Mouse (Mus musculus) neural tube, embryonic 12.5 days (tissue): Measurements from ENCODE around the gene Olfml2a. TPM values are rescaled to one million over a fixed set of nuclear protein-coding genes. Genes with fewer than 3 reads are reported as not detected.
"Not testable (repeated sequence)": the region's sequence is repeated elsewhere in the genome, so short reads cannot be mapped to it uniquely, and the experiment has no call there.

ENCODE experiments used
- ATAC-seq: fragments of 200-750 bp; cut with Nextera tagmentation; 2 replicates; pipeline ENCODE4 v1.8.0; 2017; ENCODE audit warnings: low read depth, mild to moderate bottlenecking, moderate TSS enrichment, moderate library complexity; ENCODE audit not compliant: low FRiP score
- H3K27ac ChIP-seq: fragments of 300-500 bp; sonication (generic); 2 replicates; pipeline ENCODE4 v1.5.1; 2016
- H3K27me3 ChIP-seq: fragments of 300-500 bp; sonication (generic); replicated peaks from 2 replicates; pipeline ENCODE4 v1.6.1; 2016; ENCODE audit warnings: mild to moderate bottlenecking
- H3K36me3 ChIP-seq: fragments of 300-500 bp; sonication (generic); 2 replicates; pipeline ENCODE4 v1.6.1; 2016; ENCODE audit warnings: mild to moderate bottlenecking
- H3K4me1 ChIP-seq: fragments of 300-500 bp; sonication (generic); 2 replicates; pipeline ENCODE4 v1.6.1; 2016
- H3K4me2 ChIP-seq: fragments of 300-500 bp; sonication (generic); replicated peaks from 2 replicates; pipeline ENCODE4 v1.6.1; 2016; ENCODE audit warnings: mild to moderate bottlenecking
- H3K4me3 ChIP-seq: fragments of 300-500 bp; sonication (generic); 2 replicates; pipeline ENCODE4 v1.5.1; 2016
- H3K9ac ChIP-seq: fragments of 300-500 bp; sonication (generic); 2 replicates; pipeline ENCODE4 v1.6.1; 2016; ENCODE audit warnings: mild to moderate bottlenecking
- H3K9me3 ChIP-seq: fragments of 300-500 bp; sonication (generic); 2 replicates; pipeline ENCODE4 v1.6.1; 2016; ENCODE audit warnings: mild to moderate bottlenecking
- WGBS: fragments of 180-500 bp; shearing (Covaris S2); methylation state at CpG from one replicate; pipeline ENCODE4 v1.1.7; 2016; 5-methylcytosine and 5-hydroxymethylcytosine counted together
- polyA plus RNA-seq: library from polyadenylated mRNA; unstranded; fragments of >200 nt; fragmentation: Nextera tagmentation; extraction: Ambion mirVana; gene quantifications from 2 replicates; pipeline ENCODE4 v1.2.1, GENCODE M21; 2016

The Olfml2a gene
- polyA plus RNA-seq, 1 experiment from 2014 or later = 5.3 TPM

- no peak for ATAC-seq
- WGBS = 92% methylated on average over 14 of the region's 14 CpGs
Measured at GRCm38 (mm10) chr2:39006149-39006730, 74.5 kb downstream of the Olfml2a start.

GRCm38 (mm10) chr2:39007865-39008264, 76.1 kb downstream of the Olfml2a start:
- Histone ChIP-seq H3K4me1 (peaks cover 39% of the 10 kb centered on the region), H3K9ac (peak overlapping the region; percentile 80), H3K4me2 (peak overlapping the region; percentile 94), H3K4me3 (peak overlapping the region; percentile 88), H3K27ac (peak overlapping the region; percentile 78), H3K27me3 (no peaks in the 10 kb centered on the region), H3K9me3 (no peaks in the 10 kb centered on the region), H3K36me3 (peaks cover 12% of the 10 kb centered on the region)
- under 1% methylated on average over 43 of the region's 44 CpGs for WGBS
- peak; percentile 86 for ATAC-seq

More at GRCm38 (mm10) chr2:39006149-39006730, 74.5 kb downstream of the Olfml2a start:
- Histone ChIP-seq H3K4me1 (peaks cover 42% of the 10 kb centered on the region), H3K9ac (no peak overlapping the region), H3K4me2 (peak overlapping the region; percentile 94), H3K27ac (no peak overlapping the region), H3K4me3 (no peak overlapping the region), H3K27me3 (no peaks in the 10 kb centered on the region), H3K9me3 (no peaks in the 10 kb centered on the region), H3K36me3 (peaks cover 26% of the 10 kb centered on the region)

DNA sequence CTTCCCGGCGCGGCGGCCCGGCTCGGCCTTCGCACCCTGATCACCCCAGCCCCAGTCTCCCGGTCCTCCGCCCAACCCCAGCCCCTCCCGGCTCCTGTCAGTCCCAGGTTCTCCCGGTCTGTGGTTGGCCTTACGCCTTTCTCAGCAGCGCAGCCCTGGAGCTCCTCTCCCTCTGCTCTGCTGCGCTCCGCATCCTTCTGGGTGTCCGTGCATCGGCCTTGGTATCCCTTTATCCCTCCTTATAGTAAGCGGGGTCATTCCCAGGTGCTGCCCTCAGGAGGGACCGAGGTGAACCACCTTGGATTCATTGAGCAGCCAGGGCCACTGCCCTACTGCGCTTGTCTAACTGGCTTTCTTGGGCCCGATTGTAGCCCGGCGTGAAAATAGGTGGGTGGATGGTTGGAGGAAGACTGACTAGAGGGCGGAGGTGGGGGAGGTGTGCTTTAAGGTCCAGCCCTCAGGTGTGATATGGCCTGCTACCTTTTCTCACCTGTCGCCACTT, 76.6 kb downstream of the Olfml2a start:
- no peaks in the 10 kb centered on the region for H3K9me3 ChIP-seq
- ATAC-seq = peak; percentile 64
- WGBS = under 1% methylated on average over 25 of the region's 25 CpGs
- peaks cover 12% of the 10 kb centered on the region; the same call in 1 of the 2 replicates for H3K36me3 ChIP-seq
- H3K4me3 ChIP-seq = peak overlapping the region; percentile 88
- H3K27me3 ChIP-seq = no peaks in the 10 kb centered on the region
- H3K4me1 ChIP-seq = peaks cover 35% of the 10 kb centered on the region
- H3K9ac ChIP-seq = peak overlapping the region; percentile 80
- H3K27ac ChIP-seq = peak overlapping the region; percentile 62; the same call in 1 of the 2 replicates
- peak overlapping the region; percentile 94 for H3K4me2 ChIP-seq

GRCm38 (mm10) chr2:39008954-39009365, 77.2 kb downstream of the Olfml2a start:
- Histone ChIP-seq H3K36me3 (peaks cover 12% of the 10 kb centered on the region; the same call in 1 of the 2 replicates), H3K9me3 (no peaks in the 10 kb centered on the region), H3K4me3 (peak overlapping the region; percentile 88), H3K4me2 (peak overlapping the region; percentile 94), H3K27ac (no peak overlapping the region), H3K9ac (peak overlapping the region; percentile 80), H3K4me1 (peaks cover 30% of the 10 kb centered on the region), H3K27me3 (no peaks in the 10 kb centered on the region)
- WGBS = 26% methylated on average over 3 of the region's 3 CpGs
- ATAC-seq = no peak

GRCm38 (mm10) chr2:39010144-39010543, 78.4 kb downstream of the Olfml2a start:
- H3K4me3 ChIP-seq, H3K27me3 ChIP-seq, ATAC-seq, H3K9ac ChIP-seq, H3K4me2 ChIP-seq, H3K27ac ChIP-seq, H3K9me3 ChIP-seq: not testable (repeated sequence)
- H3K36me3 ChIP-seq = peaks cover 21% of the 10 kb centered on the region
- H3K4me1 ChIP-seq = peaks cover 27% of the 10 kb centered on the region
- WGBS = 93% methylated on average over 5 of the region's 5 CpGs

DNA sequence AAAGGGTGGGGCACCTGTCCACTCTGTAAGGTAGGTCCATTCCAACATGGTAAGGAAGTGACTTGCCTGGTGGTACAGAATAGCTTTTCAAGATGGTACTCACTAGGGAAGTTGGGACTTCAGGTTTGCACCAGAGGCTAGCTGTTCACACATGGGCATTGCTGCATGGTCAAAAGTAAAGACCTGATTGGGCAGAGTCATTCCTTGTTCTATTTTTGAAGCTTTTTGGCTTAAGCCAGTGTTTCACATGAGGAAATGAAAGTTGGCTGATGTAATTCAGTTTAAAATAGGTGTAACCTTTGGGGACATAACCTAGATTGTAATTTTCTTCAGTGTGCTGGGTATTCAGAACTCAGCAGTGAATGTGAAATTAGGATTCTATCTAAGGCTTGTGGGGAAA, 79.5 kb downstream of the Olfml2a start:
- no peak overlapping the region for H3K27ac ChIP-seq
- no peak overlapping the region for H3K9ac ChIP-seq
- H3K36me3 ChIP-seq = peaks cover 31% of the 10 kb centered on the region
- no peak for ATAC-seq
- H3K27me3 ChIP-seq = no peaks in the 10 kb centered on the region
- no peaks in the 10 kb centered on the region for H3K9me3 ChIP-seq
- H3K4me2 ChIP-seq = no peak overlapping the region
- H3K4me1 ChIP-seq = peaks cover 20% of the 10 kb centered on the region
- no peak overlapping the region for H3K4me3 ChIP-seq

DNA sequence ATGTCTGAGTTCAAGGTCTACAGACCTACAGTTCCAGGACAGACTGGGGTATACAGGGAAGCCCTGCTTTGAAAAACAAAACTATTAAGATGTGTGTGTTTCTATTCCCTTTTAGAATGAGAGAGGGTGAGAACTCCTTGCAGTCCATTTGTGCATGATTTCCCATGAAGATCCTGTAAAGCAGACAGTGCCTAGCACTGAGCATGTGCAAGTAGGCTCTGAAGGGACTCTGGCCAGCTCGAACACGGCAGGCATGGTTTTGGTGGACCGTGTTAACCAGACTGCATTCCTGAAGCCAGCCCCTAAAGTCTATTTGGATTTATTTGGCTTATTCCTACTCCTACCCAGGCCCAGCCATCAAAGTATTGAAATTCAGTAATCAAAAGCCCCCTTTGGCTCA, 80.2 kb downstream of the Olfml2a start:
- H3K4me2 ChIP-seq = no peak overlapping the region
- H3K36me3 ChIP-seq = peaks cover 38% of the 10 kb centered on the region
- H3K27me3 ChIP-seq = no peaks in the 10 kb centered on the region
- ATAC-seq = no peak
- H3K9ac ChIP-seq = no peak overlapping the region
- H3K9me3 ChIP-seq = no peaks in the 10 kb centered on the region
- H3K4me3 ChIP-seq = no peak overlapping the region
- 93% methylated on average over 3 of the region's 3 CpGs for WGBS
- H3K4me1 ChIP-seq = peaks cover 18% of the 10 kb centered on the region
- no peak overlapping the region for H3K27ac ChIP-seq

GRCm38 (mm10) chr2:39012768-39013279, 81.0 kb downstream of the Olfml2a start:
- WGBS = 89% methylated on average over 7 of the region's 7 CpGs
- Histone ChIP-seq H3K9ac (no peak overlapping the region), H3K4me3 (no peak overlapping the region), H3K27me3 (no peaks in the 10 kb centered on the region), H3K9me3 (no peaks in the 10 kb centered on the region), H3K4me1 (peaks cover 14% of the 10 kb centered on the region), H3K36me3 (peaks cover 46% of the 10 kb centered on the region), H3K4me2 (no peak overlapping the region), H3K27ac (no peak overlapping the region)
- ATAC-seq = no peak

Other genes starting within 250 kb of the Olfml2a start
- gene Nr5a1, start 217.4 kb upstream of the Olfml2a start, polyA plus RNA-seq = 0.06 and 0.11 TPM in 2 replicates
- 4.2 and 5.2 TPM in 2 replicates for gene Nr6a1, start 4.3 kb upstream of the Olfml2a start, polyA plus RNA-seq
- 1.6 and 2.0 TPM in 2 replicates for gene Wdr38, start 65.5 kb downstream of the Olfml2a start, polyA plus RNA-seq
- gene Arpc5l, start 73.4 kb downstream of the Olfml2a start, polyA plus RNA-seq = 122 and 133 TPM in 2 replicates
- gene Rpl35, start 73.6 kb downstream of the Olfml2a start, polyA plus RNA-seq = 887 and 959 TPM in 2 replicates
- 31.4 and 31.5 TPM in 2 replicates for gene Golga1, start 133.6 kb downstream of the Olfml2a start, polyA plus RNA-seq